Mouse (Mus musculus): ENCODE measurements around the gene Fstl4.
"Not testable (repeated sequence)": the region's sequence is repeated elsewhere in the genome, so short reads cannot be mapped to it uniquely, and the experiment has no call there.

Gene Fstl4

GRCm38 (mm10) chr11:53132406-53133035, 368.1 kb downstream of the Fstl4 start:
- DNase-seq (ENCODE audit: low spot score in 2 of 2) = no peak

DNA sequence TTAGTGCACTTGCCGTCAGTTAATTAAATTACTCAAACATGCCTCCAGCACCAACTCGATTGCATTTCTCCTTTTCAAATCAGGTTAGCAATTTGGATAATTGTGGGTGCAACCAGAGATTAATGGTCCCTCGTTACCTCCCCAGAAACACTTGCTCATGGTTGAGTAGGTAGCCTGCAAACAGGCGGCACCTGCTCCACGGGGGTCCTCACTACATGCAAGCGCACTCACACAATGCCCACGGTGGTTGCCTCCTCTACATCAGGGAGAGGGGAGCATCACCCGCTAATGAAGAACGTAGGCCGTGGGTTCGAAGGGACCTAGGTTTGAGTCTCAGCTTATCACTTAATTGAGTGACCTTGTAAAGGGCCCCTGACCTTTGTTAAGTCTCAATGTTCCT, 371.9 kb downstream of the Fstl4 start:
- DNase-seq (ENCODE audit: low spot score in 2 of 2) = no peak

- no peak for DNase-seq (ENCODE audit: low spot score in 2 of 2)
Measured at GRCm38 (mm10) chr11:53137381-53137780, 372.9 kb downstream of the Fstl4 start.

GRCm38 (mm10) chr11:53138212-53138611, 373.8 kb downstream of the Fstl4 start:
- no peak for DNase-seq (ENCODE audit: low spot score in 2 of 2)

GRCm38 (mm10) chr11:53139666-53140065, 375.2 kb downstream of the Fstl4 start:
- DNase-seq (ENCODE audit: low spot score in 2 of 2) = no peak

GRCm38 (mm10) chr11:53140196-53140595, 375.8 kb downstream of the Fstl4 start:
- no peak for DNase-seq (ENCODE audit: low spot score in 2 of 2)

GRCm38 (mm10) chr11:53140722-53141400, 376.4 kb downstream of the Fstl4 start:
- no peak for DNase-seq (ENCODE audit: low spot score in 2 of 2)

DNA sequence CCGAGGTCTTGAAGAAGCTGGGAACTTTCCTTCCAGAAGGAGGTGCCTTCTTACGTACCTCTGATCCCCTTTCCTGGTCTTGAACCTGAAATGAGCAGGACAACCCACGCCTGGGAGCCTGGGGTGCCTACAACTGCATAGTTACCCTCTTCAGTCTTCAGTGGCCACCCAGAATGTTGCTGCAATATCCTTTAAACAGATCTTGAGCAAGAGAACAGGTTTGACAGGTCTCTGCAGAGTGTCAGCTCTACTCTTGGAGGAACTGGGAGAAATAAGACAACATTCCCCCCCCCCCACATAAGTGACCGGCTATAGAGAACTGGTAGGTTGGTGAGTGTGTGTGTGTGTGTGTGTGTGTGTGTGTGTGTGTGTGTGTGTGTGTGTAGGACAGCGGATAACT, 379.1 kb downstream of the Fstl4 start:
- DNase-seq (ENCODE audit: low spot score in 2 of 2) = no peak

DNA sequence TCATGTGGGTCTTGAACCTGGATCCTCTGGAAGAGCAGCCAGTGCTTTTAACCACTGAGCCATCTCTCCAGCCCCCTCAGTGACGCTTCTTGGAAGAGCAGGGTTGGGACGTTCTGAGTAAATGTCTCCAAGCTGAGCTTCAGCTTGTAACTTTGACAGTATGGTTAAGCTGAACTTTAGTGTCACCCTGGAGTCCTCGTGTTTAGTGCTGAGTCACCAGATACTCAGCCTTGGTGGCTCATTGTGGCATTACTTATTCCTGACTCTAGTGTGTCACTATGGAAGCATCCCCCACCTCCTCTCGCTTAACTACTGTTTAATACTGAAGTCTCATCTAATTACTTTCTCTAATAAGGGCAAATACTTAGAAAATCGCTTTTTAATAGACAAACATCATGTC, 380.1 kb downstream of the Fstl4 start:
- no peak for DNase-seq (ENCODE audit: low spot score in 2 of 2)

DNA sequence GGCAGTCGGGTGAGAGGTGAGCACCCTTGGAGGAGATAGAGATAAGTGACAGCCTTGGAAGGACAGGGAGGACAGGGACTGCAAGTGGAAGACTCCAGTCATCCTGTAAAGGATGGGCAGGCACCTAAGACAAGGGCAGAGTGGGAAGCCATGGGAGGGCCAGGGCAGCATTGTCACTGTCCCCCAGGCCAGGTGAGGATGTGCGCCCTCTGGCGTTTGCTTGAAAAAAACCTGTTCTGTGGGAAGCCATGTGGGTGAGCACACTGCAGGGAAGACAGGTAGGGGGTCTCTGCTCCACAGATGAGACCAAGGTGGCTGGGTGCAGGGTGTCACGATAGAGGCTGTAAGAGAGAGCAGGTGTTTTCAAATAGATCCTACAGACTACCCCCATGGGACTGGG, 381.9 kb downstream of the Fstl4 start:
- no peak for DNase-seq (ENCODE audit: low spot score in 2 of 2)

DNA sequence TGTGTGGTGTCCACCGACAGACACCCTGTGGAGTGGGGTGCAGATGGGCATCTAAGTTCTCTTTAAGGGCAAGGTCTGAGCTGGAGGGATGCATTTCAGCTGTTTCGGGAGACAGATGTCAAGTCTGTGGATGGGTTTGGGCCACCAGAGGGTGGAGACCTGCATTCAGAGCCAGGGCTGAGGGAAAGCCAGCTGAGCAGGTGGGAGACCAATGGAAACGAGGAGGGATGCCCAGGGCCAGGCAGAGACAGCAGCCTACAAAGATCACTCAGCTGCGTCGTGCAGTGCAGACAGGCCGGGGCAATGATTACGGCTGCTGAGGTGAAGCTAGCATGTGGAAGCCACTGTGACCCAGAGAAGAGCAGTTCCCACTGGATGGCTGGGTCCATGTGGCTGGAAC, 392.0 kb downstream of the Fstl4 start:
- DNase-seq (ENCODE audit: low spot score in 2 of 2) = no peak

- no peak for DNase-seq (ENCODE audit: low spot score in 2 of 2)
Measured at GRCm38 (mm10) chr11:53157621-53158259, 393.3 kb downstream of the Fstl4 start.

DNA sequence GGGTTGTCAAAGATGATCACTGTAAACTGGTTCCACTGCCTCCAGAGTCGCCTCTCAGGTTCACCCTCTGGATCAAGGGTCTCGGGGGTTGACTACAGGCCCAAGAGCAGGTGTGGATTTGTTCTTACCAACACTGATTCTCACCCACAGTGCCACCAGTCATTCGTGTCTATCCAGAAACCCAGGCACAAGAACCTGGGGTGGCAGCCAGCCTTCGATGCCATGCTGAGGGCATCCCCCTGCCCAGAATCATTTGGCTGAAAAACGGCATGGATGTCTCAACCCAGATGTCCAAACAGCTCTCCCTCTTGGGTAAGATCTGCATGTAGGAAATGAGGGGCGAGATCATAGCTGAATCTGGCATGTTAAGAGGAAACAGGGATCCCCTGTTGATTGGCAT, 398.0 kb downstream of the Fstl4 start:
- DNase-seq (ENCODE audit: low spot score in 2 of 2) = no peak

- DNase-seq (ENCODE audit: low spot score in 2 of 2) = no peak
Measured at GRCm38 (mm10) chr11:53166478-53166877, 402.0 kb downstream of the Fstl4 start.

DNA sequence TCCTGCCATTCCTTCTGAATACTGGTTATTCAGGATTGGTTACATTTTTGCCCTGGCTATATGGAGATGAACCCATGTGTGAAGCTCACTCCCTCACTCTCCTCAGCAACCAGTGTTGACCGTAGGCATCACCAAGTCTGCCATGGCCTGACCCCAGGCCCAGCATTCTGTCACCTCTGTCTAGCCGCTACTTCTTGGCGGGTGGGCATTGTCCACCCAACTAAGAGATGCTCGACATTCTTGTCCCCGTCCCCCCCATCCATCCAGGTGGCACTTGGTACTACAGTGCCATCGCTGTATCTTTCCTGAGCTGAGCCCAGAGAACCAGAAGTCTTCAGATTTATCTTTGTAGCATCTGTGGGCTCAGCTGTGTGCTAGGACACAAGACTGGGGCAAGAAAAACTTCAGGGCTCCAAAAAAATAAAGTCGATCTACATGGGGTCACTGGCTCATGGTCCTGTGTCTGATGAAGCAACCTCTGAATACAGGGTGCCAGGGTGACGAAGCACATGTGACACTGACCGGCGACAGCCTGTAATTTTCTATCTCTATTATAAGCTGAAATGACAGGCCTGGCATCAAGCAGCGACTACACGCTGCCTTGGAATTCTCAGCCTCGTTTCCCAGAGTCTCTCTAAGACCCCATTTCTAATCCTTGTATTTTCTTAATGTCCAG, 417.9 kb downstream of the Fstl4 start:
- DNase-seq (ENCODE audit: low spot score in 2 of 2) = no peak

- no peak for DNase-seq (ENCODE audit: low spot score in 2 of 2)
Measured at GRCm38 (mm10) chr11:53182858-53183257, 418.4 kb downstream of the Fstl4 start.

DNA sequence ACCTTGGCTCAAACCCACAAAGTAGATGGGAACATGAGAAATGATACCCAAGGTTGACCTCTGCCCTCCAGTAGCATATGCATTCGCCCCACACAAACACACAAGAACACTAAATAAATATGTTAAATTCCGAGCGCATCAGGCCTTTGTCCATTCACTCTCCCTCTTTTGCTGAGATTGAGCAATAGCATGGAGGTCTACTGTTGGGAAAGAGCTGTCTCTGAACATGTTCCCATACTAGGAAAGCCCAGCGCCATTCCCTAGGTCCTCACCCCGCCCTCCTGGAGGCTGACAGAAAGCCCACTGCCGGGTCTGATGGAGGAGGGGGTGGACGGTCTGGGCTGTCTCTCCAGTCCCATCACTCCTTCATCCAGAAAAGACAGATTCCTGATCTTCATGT, 419.6 kb downstream of the Fstl4 start:
- no peak for DNase-seq (ENCODE audit: low spot score in 2 of 2)

DNA sequence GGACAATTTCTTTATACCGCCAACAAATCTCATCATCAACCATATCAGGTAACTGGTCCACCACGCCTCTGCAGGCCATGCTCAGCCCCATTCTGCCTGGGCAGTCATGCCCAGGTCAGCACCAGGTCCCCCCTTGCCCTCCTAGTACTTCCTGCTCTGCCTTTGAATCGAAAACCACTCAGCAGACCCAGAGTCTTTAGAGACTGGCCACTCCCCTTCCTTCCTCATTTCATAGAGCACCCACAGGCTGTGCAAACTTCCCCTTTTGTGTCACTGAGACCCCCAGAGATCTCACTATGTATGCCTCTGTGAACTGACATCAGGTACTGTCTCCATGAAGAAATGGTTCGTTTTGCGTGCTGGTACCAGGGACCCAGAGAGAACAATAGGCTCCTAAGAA, 420.3 kb downstream of the Fstl4 start:
- no peak for DNase-seq (ENCODE audit: low spot score in 2 of 2)

DNA sequence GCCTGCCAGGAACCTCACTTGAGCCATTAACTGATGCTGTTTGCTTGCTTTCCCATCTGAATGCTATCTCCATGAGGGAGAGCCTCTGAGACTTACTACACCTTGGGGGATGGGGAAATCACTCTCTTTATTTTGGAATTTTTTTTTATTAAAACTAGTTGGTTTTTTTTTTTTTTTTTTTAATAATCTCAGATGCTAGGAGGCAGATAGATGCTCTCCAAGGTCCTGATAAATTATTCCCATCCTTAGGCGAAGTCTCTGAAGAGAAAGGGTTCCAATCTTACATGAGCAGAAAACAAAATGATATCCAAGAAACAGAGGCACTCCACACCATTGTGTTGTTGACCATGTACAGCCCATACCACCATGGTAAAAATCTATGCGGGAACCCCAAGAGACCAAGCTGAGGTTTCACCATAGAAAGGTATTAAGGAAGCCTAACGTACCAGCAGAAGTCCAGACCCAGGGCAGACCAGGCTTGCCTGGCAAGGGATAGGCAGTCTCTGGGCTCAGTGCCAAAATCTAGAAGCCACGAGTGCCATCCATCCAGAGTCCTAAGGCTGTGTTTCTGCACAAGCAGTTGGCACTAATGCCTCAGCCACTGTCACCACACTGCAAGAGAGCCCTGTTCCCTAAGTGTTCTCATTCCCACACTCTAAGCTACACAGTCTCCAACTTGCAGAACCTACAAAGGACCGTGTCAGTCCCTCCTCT, 423.1 kb downstream of the Fstl4 start:
- no peak for DNase-seq (ENCODE audit: low spot score in 2 of 2)

DNA sequence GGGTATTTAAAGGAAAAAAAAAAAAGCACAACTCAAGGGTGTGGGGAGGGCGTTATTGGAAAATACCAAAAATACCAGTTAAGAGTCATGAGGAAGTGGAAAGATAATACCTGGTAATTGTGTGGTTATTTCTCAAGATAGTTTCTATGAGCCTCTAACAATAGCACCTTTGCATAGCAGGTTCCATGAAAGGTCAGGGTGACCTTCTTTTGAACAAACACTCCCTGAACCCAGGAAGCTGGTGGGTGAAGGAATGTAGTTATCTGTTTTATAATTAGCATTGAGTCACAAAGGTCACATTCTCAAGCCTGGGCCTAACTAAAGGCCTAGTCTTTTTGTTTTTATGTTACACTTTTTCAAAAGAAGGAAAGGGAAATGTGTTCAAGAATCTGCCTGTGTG, 432.1 kb downstream of the Fstl4 start:
- DNase-seq (ENCODE audit: low spot score in 2 of 2) = not testable (repeated sequence)

GRCm38 (mm10) chr11:53197111-53197510, 432.7 kb downstream of the Fstl4 start:
- no peak for DNase-seq (ENCODE audit: low spot score in 2 of 2)
